Mouse (Mus musculus) cerebellum, postnatal 4 days (tissue): ENCODE measurements around the gene Hck.

Experiments used
- DNase-seq, 2 experiments: peaks; one replicate each; pipeline ENCODE4 v3.0.0; 2022; ENCODE audit warnings: low spot score in 2 of 2, mixed read lengths in 1 of 2

The Hck gene

GRCm38 (mm10) chr2:153151026-153151425 is 42.8 kb downstream of the Hck start:
- DNase-seq = no peak

GRCm38 (mm10) chr2:153151926-153152665 is 43.8 kb downstream of the Hck start:
- DNase-seq = no peak

GRCm38 (mm10) chr2:153153033-153153450 is 44.8 kb downstream of the Hck start:
- DNase-seq = no peak

GRCm38 (mm10) chr2:153157270-153157669 is 49.0 kb downstream of the Hck start:
- DNase-seq = no peak

- no peak for DNase-seq
These were observed 51.9 kb downstream of the Hck start for GRCm38 (mm10) chr2:153160133-153160532.

- peak; percentile 70 to 88 for DNase-seq
These were observed 52.8 kb downstream of the Hck start, which contains the start of gene Tm9sf4 for GRCm38 (mm10) chr2:153160844-153161683. Gene Tm9sf4 (plus strand): TSS chr2:153161303.

GRCm38 (mm10) chr2:153161684-153162080 is 53.4 kb downstream of the Hck start:
- DNase-seq = no peak

- no peak for DNase-seq
These were observed 58.9 kb downstream of the Hck start for GRCm38 (mm10) chr2:153167136-153167535.

- DNase-seq = no peak
These were observed 60.0 kb downstream of the Hck start for GRCm38 (mm10) chr2:153168134-153168820.

GRCm38 (mm10) chr2:153170490-153171224 is 62.4 kb downstream of the Hck start:
- DNase-seq = no peak

- DNase-seq = no peak
These were observed 63.7 kb downstream of the Hck start for GRCm38 (mm10) chr2:153171966-153172365.

GRCm38 (mm10) chr2:153175995-153176570 is 67.8 kb downstream of the Hck start:
- no peak for DNase-seq

GRCm38 (mm10) chr2:153177188-153177587 is 68.9 kb downstream of the Hck start:
- no peak for DNase-seq

GRCm38 (mm10) chr2:153179126-153179860 is 71.0 kb downstream of the Hck start:
- DNase-seq = no peak

- no peak for DNase-seq
These were observed 71.7 kb downstream of the Hck start for GRCm38 (mm10) chr2:153179961-153180360.

- no peak for DNase-seq
These were observed 77.9 kb downstream of the Hck start for GRCm38 (mm10) chr2:153186176-153186591.

- no peak for DNase-seq
These were observed 79.6 kb downstream of the Hck start for GRCm38 (mm10) chr2:153187848-153188247.

GRCm38 (mm10) chr2:153191242-153191641 is 83.0 kb downstream of the Hck start:
- DNase-seq = no peak

- DNase-seq = no peak
These were observed 86.0 kb downstream of the Hck start for GRCm38 (mm10) chr2:153194255-153194654.

- DNase-seq = no peak
These were observed 90.2 kb downstream of the Hck start for GRCm38 (mm10) chr2:153198485-153198884.
